Mouse (Mus musculus): ENCODE data around the gene Wnt4. TPM values are rescaled to one million over a fixed set of nuclear protein-coding genes. Genes with fewer than 3 reads are reported as not detected.

Wnt4 gene
- total RNA-seq, 4 experiments from 2014 or later: 5.2 to 7.7 (median 7.1) TPM

DNA sequence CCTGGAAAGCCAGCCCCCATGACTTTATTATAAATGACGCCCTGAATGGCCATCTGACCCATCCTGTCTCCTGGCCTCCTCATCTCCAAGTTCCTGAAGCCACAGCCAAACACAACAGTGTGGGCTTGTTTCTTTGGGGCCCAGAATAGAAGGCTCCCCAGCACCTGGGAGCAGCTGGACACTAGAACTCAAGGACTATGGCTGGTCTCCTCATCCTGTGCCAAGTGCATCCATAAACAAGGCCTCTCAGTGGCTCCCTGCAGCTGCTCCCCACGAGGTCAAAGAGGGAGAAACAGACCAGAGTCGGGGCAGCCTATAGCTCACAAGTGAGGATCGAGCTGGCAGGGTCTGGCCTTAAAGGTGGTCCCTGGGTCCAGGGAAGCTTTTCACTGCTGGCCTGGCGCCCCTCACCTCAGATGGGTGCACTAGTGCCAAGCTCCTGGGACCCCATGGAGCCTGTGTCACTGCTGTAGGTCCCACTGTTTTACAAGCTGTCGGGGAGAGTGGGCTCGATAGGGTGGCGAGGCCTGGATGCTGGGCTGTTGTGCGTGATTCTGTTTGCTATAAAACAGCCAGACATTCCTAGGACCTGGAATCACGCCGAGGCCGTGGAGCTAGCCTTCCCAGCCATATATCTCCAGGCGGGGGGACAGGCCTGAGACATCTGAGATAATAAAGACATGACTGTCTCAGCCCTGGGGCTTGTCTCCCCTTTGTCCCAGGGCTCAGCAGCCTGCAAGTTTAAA is 28.7 kb downstream of the Wnt4 start:
- DNase-seq (ENCODE audit: low spot score in 2 of 2): no peak

GRCm38 (mm10) chr4:137306577-137306888 is 29.2 kb downstream of the Wnt4 start:
- no peak for DNase-seq (ENCODE audit: low spot score in 2 of 2)

DNA sequence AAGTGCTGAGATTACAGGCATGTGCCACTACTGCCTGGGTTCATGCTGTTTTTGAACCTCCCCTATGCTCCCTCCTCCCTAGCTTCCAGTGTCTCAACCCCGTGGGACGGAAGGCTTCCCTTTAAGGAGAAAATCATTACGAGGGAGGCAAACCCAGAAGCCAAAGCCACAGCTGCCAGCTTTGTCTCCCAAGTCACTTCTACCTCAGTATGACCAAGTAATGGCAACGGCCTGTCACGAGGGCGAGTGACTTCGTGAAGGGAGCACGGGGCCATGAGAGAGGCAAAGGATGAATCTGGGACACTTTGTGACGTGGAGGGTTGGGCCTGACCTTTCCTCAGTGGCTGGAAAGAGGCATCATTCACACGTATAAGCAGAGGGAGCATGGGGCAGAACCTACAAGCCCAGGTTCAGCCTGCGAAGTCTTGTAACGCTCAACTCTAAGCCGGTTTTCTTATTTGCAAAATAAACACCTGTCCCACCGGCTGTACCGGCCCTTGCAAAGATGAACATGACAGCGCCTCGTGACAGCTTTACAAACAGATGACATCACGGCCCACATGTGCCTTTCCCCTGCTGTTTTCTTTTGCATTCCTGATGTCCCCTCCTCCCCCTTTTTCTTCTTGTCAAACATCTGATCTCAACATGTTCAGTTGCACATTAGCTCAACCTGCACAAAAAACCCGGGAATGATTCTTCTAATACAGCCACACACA is 29.9 kb downstream of the Wnt4 start:
- DNase-seq (ENCODE audit: low spot score in 2 of 2): no peak

GRCm38 (mm10) chr4:137308377-137308776 is 31.1 kb downstream of the Wnt4 start:
- no peak for DNase-seq (ENCODE audit: low spot score in 2 of 2)

DNA sequence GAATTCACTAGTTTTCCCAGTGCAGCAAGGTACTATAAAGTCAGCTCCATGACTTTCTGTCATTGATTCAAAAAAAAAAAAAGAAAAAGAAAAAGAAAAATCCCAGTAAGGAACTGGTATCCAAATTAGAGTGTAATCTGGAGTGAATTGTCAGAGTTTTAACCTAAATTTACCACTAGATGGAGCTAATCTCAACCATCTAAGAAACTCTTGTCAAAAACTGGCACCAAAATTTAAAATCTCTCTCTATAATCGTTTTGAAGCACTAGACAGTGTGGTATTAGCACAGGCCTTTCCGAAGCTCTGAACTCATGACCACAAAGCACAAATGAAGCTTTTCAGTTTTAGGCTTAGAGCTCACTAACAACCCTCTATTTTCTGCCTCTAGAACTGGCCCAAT is 36.2 kb downstream of the Wnt4 start:
- DNase-seq (ENCODE audit: low spot score in 2 of 2): no peak

- DNase-seq (ENCODE audit: low spot score in 2 of 2): no peak
Measured at GRCm38 (mm10) chr4:137314561-137314960, 37.3 kb downstream of the Wnt4 start.

DNA sequence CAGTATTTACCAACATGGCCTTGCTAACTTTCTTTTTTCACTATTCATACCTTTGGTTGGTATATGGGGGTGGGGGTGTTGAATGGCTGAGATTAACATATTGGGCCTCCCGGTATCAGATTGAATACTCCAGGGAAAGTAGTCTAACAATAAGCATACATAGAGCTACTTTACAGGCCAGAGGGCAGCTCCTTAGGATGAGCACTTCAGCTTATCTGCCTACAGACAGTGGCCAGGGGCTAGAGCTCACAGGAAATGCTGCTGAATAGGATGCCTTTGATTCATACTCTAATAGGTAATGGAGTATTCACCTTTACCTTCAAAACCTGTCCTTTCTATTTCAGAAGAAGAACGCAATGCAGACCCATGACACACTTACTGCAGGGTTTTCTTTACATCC is 37.8 kb downstream of the Wnt4 start:
- DNase-seq (ENCODE audit: low spot score in 2 of 2): no peak

- no peak for DNase-seq (ENCODE audit: low spot score in 2 of 2)
Measured at GRCm38 (mm10) chr4:137316027-137316770, 38.9 kb downstream of the Wnt4 start.

GRCm38 (mm10) chr4:137324926-137325325 is 47.6 kb downstream of the Wnt4 start:
- no peak for DNase-seq (ENCODE audit: low spot score in 2 of 2)

- DNase-seq (ENCODE audit: low spot score in 2 of 2): no peak
Measured at GRCm38 (mm10) chr4:137326494-137326893, 49.2 kb downstream of the Wnt4 start.

- DNase-seq (ENCODE audit: low spot score in 2 of 2): no peak
Measured at GRCm38 (mm10) chr4:137332051-137332450, 54.8 kb downstream of the Wnt4 start.

- no peak for DNase-seq (ENCODE audit: low spot score in 2 of 2)
Measured at GRCm38 (mm10) chr4:137336468-137336867, 59.2 kb downstream of the Wnt4 start.

DNA sequence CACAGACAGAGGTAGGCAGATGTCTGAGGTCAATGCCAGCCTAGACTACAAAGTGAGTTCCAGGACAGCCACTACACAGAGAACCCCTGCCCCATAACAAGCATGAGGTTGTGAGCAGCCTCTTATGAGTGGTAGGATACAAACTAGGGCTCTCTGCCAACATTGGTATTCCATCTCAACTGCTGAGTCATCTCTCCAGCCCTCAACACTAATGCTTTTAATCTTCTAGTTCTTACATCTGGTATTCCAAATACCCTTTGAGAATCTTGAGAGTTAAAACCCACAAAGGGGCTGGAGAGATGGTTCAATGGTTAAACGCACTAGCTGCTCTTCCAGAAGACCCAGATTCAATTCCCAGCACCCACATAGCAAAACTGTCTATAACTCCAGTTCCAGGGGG is 62.1 kb downstream of the Wnt4 start:
- DNase-seq (ENCODE audit: low spot score in 2 of 2): no peak

GRCm38 (mm10) chr4:137342816-137343215 is 65.5 kb downstream of the Wnt4 start:
- DNase-seq (ENCODE audit: low spot score in 2 of 2): no peak

DNA sequence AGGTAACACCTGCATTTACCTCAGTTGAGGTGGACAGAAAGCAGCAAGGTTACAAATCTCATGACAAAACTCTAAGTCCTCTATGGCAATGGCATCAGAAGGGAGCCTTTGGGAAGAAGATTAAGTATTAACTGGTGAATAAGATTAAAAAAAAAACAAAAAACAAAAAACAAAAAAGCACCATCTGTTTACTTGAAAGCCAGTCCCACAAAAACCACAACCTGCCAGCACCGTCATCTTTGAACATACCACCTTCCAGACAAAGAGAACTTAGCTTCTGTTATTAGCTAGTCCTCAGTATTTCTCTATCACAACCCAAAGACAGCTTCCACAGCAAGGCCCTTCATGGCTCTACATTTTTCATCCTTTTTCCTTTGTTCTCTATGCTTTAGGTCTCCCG is 67.8 kb downstream of the Wnt4 start:
- DNase-seq (ENCODE audit: low spot score in 2 of 2): no peak

- DNase-seq (ENCODE audit: low spot score in 2 of 2): no peak
Measured at GRCm38 (mm10) chr4:137345790-137346189, 68.5 kb downstream of the Wnt4 start.

Other genes starting within 250 kb of the Wnt4 start
- 10 to 100 TPM in 2 of 4 experiments, 1 to 10 TPM in 2; 6.0 to 23.6 (median 15.0) TPM for gene Zbtb40, start 228.7 kb upstream of the Wnt4 start, total RNA-seq (2022)
- gene Cdc42, start 80.2 kb downstream of the Wnt4 start, total RNA-seq (2022): 100 to 1,000 TPM; 300 to 325 (median 301) TPM
- not detected for gene Cela3a, start 132.3 kb downstream of the Wnt4 start, total RNA-seq (2022)
- gene Cela3b, start 153.1 kb downstream of the Wnt4 start, total RNA-seq (2022): not detected
- gene 1700013G24Rik, start 175.8 kb downstream of the Wnt4 start, total RNA-seq (2022): not detected
- gene Hspg2, start 191.3 kb downstream of the Wnt4 start, total RNA-seq (2022): 1 to 10 TPM; 4.2 to 6.1 (median 5.6) TPM